Mouse (Mus musculus): ENCODE data around the gene Cfap43. TPM values are rescaled to one million over a fixed set of nuclear protein-coding genes. Genes with fewer than 3 reads are reported as not detected.

The Cfap43 gene
- polyA plus RNA-seq (2017; shearing (Covaris generic)): under 1 TPM; 0.17 to 0.90 TPM

GRCm38 (mm10) chr19:47919126-47919965, at the start of gene Cfap43, which contains the start of gene Itprip:
Gene Cfap43, minus strand, starts transcription at chr19:47919287.
Gene Itprip, minus strand, starts transcription at chr19:47919299.

DNA sequence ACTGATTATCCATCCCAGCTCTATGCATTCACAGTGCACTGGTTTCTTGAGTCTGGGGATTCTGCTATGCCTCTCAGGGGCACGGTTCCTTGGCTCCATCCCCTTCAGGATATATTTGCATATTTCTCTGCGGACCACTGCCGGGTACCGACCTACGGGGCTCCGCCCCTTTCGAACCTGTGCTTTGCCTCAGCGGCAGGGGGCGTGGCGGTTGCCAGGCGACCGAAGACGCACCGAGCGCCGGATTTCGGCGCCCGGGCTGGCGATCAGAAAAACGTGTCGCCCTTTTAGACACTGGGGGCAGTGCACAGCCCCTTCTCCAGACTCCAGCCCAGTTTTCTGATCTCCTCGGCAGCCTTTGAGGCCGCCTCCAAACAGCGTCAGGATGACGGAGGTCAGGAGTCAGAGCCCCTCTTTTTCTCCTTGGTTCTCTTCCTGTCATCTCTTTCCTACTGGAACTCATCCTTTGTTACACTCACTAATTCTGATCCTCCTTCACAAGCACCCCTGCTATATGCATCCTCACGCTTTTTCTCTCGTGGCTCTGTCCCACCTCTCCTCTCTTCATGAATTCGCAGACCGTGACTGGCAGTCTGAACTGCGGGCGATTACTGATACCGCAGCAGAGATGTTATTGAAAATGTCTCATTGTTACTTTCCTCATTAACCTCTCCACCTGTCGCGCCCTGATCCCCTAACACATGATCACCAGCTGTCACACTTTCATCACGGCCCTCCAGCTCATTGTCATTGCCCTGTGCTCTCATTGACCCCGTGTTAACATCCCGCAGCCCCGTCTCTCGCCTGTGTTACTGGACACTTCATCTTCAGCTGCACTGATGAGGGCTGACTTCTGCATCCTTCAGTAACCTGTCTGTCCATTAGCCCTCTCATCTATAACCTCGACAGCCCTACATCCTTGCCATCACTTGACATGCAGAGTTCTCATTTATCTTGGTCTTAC, 18.6 kb upstream of the Cfap43 start, which contains the start of gene Cfap58:
Gene Cfap58, plus strand, starts transcription at position 233 of the 964 bp plus-strand sequence.

DNA sequence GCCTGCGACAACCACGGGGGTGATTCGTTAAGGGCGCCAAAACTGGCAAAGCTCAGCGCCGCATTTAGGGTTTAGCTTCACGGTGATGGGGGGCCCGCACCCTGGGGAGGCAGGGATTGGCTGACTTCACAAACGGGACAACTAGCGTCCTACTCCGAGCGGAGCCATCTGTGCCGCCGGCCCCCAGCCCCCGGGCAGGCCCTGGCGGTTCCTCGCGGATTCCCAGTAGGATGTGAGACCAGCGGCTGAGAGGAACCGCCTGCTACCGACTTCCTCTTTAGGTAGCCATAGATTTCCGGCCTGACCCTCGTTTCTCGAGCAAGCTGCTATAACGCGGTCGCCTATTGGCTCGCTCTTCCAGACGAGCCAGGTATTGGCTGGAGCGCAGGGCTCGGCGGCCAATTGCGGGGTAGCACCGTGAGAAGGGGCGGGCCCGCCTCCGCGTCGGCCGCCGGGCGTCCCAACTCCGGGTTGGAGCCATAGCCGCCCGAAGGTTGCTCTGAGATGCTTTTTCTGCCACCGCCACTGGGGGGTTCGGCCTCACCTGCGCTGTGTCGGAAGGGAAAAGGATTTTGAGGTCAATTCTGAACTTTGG, 53.6 kb downstream of the Cfap43 start, which contains the start of gene Gsto2:
Gene Gsto2, plus strand, starts transcription at position 182 of the 595 bp plus-strand sequence.

DNA sequence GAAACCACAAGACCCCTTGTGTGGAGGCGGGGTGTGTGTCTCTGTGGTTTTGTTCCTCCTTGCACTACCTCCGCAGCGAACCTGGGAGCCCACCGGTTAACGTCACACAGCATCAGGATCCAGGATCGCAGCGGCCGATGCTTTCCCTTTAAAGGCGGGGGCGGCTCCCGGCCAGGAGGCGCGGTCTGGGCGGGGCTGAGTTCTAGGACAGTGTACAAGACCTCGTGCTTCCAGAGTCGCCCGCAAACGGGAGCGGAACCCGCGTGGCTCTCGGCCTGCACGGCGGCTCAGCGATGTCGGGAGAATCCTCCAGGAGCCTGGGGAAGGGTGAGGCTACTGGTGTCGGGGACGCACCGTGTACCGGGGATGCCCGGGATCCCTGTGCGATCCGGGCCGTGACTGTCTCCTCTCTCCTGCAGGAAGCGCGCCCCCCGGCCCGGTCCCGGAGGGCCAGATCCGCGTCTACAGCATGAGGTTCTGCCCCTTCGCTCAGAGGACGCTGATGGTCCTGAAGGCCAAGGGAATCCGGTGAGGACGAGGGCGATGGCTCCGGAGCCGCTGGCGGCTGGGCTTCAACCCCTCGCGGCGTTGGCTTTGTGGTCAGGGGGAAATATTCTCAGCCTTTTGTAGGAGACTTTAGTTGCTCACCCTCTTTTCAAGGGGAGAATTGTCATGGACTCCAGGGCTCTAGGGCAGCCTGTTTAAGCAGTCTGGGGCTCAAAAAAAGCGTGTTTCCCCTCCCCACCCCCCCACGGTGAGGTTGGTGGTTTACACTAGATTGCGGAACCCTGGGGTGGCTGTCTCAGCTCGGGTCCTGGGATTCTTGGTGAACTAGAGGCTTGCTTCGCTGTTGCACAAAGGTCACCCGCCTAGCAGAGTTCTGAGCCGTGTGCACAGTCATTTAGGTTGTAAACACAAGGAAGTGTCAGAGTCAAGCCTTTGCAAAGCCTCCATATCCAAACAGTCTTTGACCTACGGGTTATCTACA, 64.0 kb downstream of the Cfap43 start, which contains the start of gene Gsto1:
Gene Gsto1, plus strand, starts transcription at position 175 of the 988 bp plus-strand sequence.

GRCm38 (mm10) chr19:47731071-47731881, 187.8 kb downstream of the Cfap43 start, which contains the start of gene Sfr1:
Gene Sfr1, plus strand, starts transcription at chr19:47731682.

DNA sequence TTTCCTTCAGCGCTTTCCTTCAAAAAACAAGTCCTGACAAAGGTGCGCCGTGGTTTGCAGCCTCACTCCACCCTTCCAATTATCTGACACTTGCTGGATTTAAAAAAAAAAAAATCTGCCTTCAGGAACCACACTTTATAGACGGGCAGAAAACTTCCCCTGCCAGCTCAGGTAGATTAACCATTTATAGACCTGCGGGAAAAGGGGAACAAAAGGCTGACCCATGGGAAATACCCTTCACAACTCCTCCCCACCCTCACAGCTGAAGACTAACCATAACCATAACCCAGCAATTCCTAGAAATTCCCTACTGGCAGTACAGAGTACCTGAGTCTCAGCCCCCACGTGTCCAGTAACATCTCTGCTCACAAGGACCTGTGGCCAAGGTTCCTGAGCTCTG, 227.1 kb downstream of the Cfap43 start, which contains the start of gene Col17a1:
Gene Col17a1, minus strand, starts transcription at position 101 of the 400 bp plus-strand sequence.

Other genes starting within 250 kb of the Cfap43 start
- under 1 TPM; 0.16 to 0.34 TPM for gene Col17a1, start 227.2 kb downstream of the Cfap43 start, polyA plus RNA-seq (2017; shearing (Covaris generic))
- gene Sfr1, start 187.6 kb downstream of the Cfap43 start, polyA plus RNA-seq (2017; shearing (Covaris generic)): 100 to 1,000 TPM; 138 to 165 TPM
- 10 to 100 TPM; 56.0 to 69.7 TPM for gene Gsto1, start 64.3 kb downstream of the Cfap43 start, polyA plus RNA-seq (2017; shearing (Covaris generic))
- 1 to 10 TPM in 1 of 2 experiments, not detected in 1; 1.2 TPM for gene Gsto2, start 53.8 kb downstream of the Cfap43 start, polyA plus RNA-seq (2017; shearing (Covaris generic))
- 10 to 100 TPM; 21.2 to 33.2 TPM for gene Itprip, start within 50 bp of the Cfap43 start, polyA plus RNA-seq (2017; shearing (Covaris generic))
- not detected for gene Cfap58, start 18.4 kb upstream of the Cfap43 start, polyA plus RNA-seq (2017; shearing (Covaris generic))